ENCODE assay signal across 12 mouse cellular contexts in the genomic region with DNA sequence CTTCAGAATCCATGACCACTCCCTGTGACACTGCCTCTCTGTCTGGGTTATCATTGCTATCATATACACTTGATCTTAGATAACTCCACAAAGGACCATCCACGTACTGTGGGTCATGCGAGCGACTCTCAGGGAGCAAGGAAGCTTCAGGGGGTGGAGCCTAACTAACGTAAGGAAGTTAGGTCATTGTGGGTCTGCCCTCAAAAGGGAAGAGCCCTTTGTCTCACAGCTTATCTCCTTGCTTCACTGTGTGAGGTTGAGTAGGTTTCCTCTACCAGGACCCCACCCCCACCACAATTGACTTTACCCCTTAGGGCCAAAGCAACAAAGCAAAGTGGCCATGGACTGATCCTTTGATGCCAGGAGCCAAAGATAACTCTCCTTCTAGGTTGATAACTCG. TPM values are rescaled to one million over a fixed set of nuclear protein-coding genes. Genes with fewer than 3 reads are reported as not detected.
DNase-seq lines count a peak whose midpoint lies in the region; ATAC-seq and TF ChIP-seq lines count a peak whose summit lies in the region.
"Had no signal": no experiment of that assay in that cellular context is flagged by ENCODE, and none has a peak within 500 bp of the region (broad histone marks: within the 10 kb centered on the region; RNA-seq: fewer than 3 reads in every experiment).

No protein-coding gene starts in this region.

- H3K4me3 ChIP-seq in heart, embryonic 15.5 days, result no peak overlapping the region
- H3K4me3 ChIP-seq in forebrain, postnatal 0 days (ENCODE audit: low read depth, low read length), result no peak overlapping the region

- no peaks in the 10 kb centered on the region for H3K27me3 ChIP-seq in heart, embryonic 15.5 days
- H3K27me3 ChIP-seq in forebrain, postnatal 0 days (ENCODE audit: insufficient read depth, low read length), result no peaks in the 10 kb centered on the region

- H3K4me2 ChIP-seq in heart, embryonic 15.5 days, result no peak overlapping the region
- H3K4me2 ChIP-seq in forebrain, postnatal 0 days (ENCODE audit: low read depth), result no peak overlapping the region

- no peak for DNase-seq in heart, adult 9 months (ENCODE audit: low spot score in 2 of 2)
- DNase-seq in ES-CJ7 (ENCODE audit: low read depth, low spot score), result peak; percentile 61
- peak; percentile 61 for DNase-seq in lung, postnatal 10 days
- no peak for DNase-seq in forebrain, postnatal 0 days
- DNase-seq in cerebellum, postnatal 14 days, result no peak
- no peak for DNase-seq in adrenal gland, adult 18-20 months (ENCODE audit: low spot score in 2 of 2)
- DNase-seq: adrenal gland, adult 8-10 months; kidney, postnatal 36 days; midbrain, embryonic 14.5 days had no signal

- WGBS in heart, embryonic 15.5 days, result 39% methylated on average over 5 of the region's 5 CpGs
- WGBS in forebrain, postnatal 0 days, result 64% methylated on average over 5 of the region's 5 CpGs

- H3K4me1 ChIP-seq in heart, embryonic 15.5 days (replicated peaks), result peaks cover 29% of the 10 kb centered on the region
- H3K4me1 ChIP-seq in forebrain, postnatal 0 days (ENCODE audit: insufficient read depth), result no peaks in the 10 kb centered on the region

- H3K36me3 ChIP-seq in heart, embryonic 15.5 days, result no peaks in the 10 kb centered on the region
- no peaks in the 10 kb centered on the region for H3K36me3 ChIP-seq in forebrain, postnatal 0 days (ENCODE audit: insufficient read depth)

- H3K9ac ChIP-seq in heart, embryonic 15.5 days, result no peak overlapping the region
- H3K9ac ChIP-seq in forebrain, postnatal 0 days, result no peak overlapping the region

- ATAC-seq in heart, embryonic 15.5 days (replicated peaks; ENCODE audit: insufficient number of reproducible peaks, insufficient read depth, low FRiP score, low read depth), result 0 out of 2 replicates have a peak, but pooled peaks have one; percentile 25
- peak; percentile 92 for ATAC-seq in common myeloid progenitor, adult 5-6 weeks (replicated peaks; ENCODE audit: low read depth, poor library complexity, severe bottlenecking)
- no peak for ATAC-seq in forebrain, postnatal 0 days
- ATAC-seq: forebrain, embryonic 14.5 days had no signal

- H3K27ac ChIP-seq in heart, embryonic 15.5 days, result no peak overlapping the region
- H3K27ac ChIP-seq in forebrain, postnatal 0 days (ENCODE audit: low read depth, low read length), result no peak overlapping the region

- no peak for TF ChIP-seq CTCF in forebrain, postnatal 0 days (IDR thresholded peaks at IDR 0.05; ENCODE audit: low read depth)

- no peaks in the 10 kb centered on the region for H3K9me3 ChIP-seq in heart, embryonic 15.5 days (replicated peaks)
- no peaks in the 10 kb centered on the region for H3K9me3 ChIP-seq in forebrain, postnatal 0 days (ENCODE audit: low read length)

RNA-seq across cellular contexts. Expression of gene Slc38a10, which starts 7.7 kb away (rescaled TPM):
- polyA plus RNA-seq in heart, embryonic 15.5 days (2015; fragmentation: Nextera tagmentation; extraction: Ambion mirVana), result 77.5 and 91.4 TPM in 2 replicates
- 49.5 and 55.3 TPM in 2 replicates for total RNA-seq in common myeloid progenitor, adult 5-6 weeks (2017)
- total RNA-seq in forebrain, postnatal 0 days (2014; rRNA removed), result 114 and 147 TPM in 2 replicates
- 90.4 and 97.0 TPM in 2 replicates for polyA plus RNA-seq in forebrain, postnatal 0 days (2015; fragmentation: Nextera tagmentation; extraction: Ambion mirVana)
- 100 to 1,000 TPM; 147 to 177 TPM for total RNA-seq in adrenal gland, adult 18-20 months (2021)

Comparison
In these comparisons a context has a peak if more than half of its experiments do, and no peak if none do; other contexts are left out.
1. DNase-seq: peak in ES-CJ7 (single experiment) and lung, postnatal 10 days (single experiment); none in heart, adult 9 months (0 of 2), forebrain, postnatal 0 days (single experiment), cerebellum, postnatal 14 days (0 of 2) and adrenal gland, adult 18-20 months (0 of 2).